Mouse (Mus musculus) bone marrow, adult 2 months (tissue): ENCODE data around the gene Crlf1. TPM values are rescaled to one million over a fixed set of nuclear protein-coding genes. Genes with fewer than 3 reads are reported as not detected.

ENCODE experiments used
- H3K27ac ChIP-seq: fragments of 200-500 bp; 2 replicates; pipeline ENCODE4 v1.5.1; 2012; ENCODE audit warnings: low read depth, mild to moderate bottlenecking, control low read depth, inconsistent platforms, low read length; ENCODE audit not compliant: control insufficient read depth, poor library complexity, insufficient read depth
- H3K4me1 ChIP-seq: fragments of 200-500 bp; 2 replicates; pipeline ENCODE4 v1.6.1; 2011; ENCODE audit warnings: low read length; ENCODE audit not compliant: control insufficient read depth, insufficient read depth
- H3K4me3 ChIP-seq: fragments of 200-500 bp; replicated peaks from 2 replicates; pipeline ENCODE3; 2011; ENCODE audit warnings: mild to moderate bottlenecking, low read depth, low read length, control low read depth; ENCODE audit not compliant: control insufficient read depth
- CTCF ChIP-seq: fragments of 200-500 bp; IDR thresholded peaks from 2 replicates; pipeline ENCODE4 v1.5.1; 2011; ENCODE audit warnings: low read length, control low read depth; ENCODE audit not compliant: control insufficient read depth, insufficient read depth
- POLR2A ChIP-seq: fragments of 200-500 bp; IDR thresholded peaks from 2 replicates; pipeline ENCODE4 v1.6.1; 2011; ENCODE audit warnings: low read depth, mild to moderate bottlenecking, control low read depth, low read length, borderline replicate concordance; ENCODE audit not compliant: control insufficient read depth
- WGBS: fragments of 180-500 bp; shearing (Covaris S2); methylation state at CpG from one replicate; pipeline ENCODE4 v1.1.7; 2018; 5-methylcytosine and 5-hydroxymethylcytosine counted together
- polyA plus RNA-seq: library from polyadenylated mRNA; stranded (reverse); fragments of >200 nt; gene quantifications from 2 replicates; pipeline ENCODE4 v1.2.4, GENCODE M21; 2011; ENCODE audit warnings: low replicate concordance; ENCODE audit not compliant: missing spikeins, insufficient read depth, insufficient read length

Gene Crlf1
- polyA plus RNA-seq, 1 experiment, result 5.5 TPM

GRCm38 (mm10) chr8:70466305-70466704 is 26.7 kb upstream of the Crlf1 start:
- Histone ChIP-seq H3K27ac (peak overlapping the region; percentile 22; the same call in 1 of the 2 replicates), H3K4me3 (no peak overlapping the region), H3K4me1 (no peaks in the 10 kb centered on the region)
- WGBS, result 82% methylated on average over 4 of the region's 4 CpGs
- TF ChIP-seq CTCF (no peak), POLR2A (no peak)

GRCm38 (mm10) chr8:70466771-70467170 is 26.2 kb upstream of the Crlf1 start:
- peak overlapping the region; percentile 22; the same call in 1 of the 2 replicates for H3K27ac ChIP-seq
- WGBS, result 91% methylated on average over 11 of the region's 11 CpGs
- H3K4me1 ChIP-seq, result no peaks in the 10 kb centered on the region
- TF ChIP-seq CTCF, result no peak
- no peak for TF ChIP-seq POLR2A
- no peak overlapping the region for H3K4me3 ChIP-seq

- Histone ChIP-seq H3K4me1 (no peaks in the 10 kb centered on the region), H3K27ac (no peak overlapping the region), H3K4me3 (no peak overlapping the region)
- 84% methylated on average over 5 of the region's 5 CpGs for WGBS
- no peak for TF ChIP-seq POLR2A
- TF ChIP-seq CTCF, result no peak
Measured at GRCm38 (mm10) chr8:70467229-70467725, 25.7 kb upstream of the Crlf1 start.

- H3K4me3 ChIP-seq, result no peak overlapping the region
- no peak for TF ChIP-seq CTCF
- TF ChIP-seq POLR2A, result no peak
- H3K27ac ChIP-seq, result no peak overlapping the region
- no peaks in the 10 kb centered on the region for H3K4me1 ChIP-seq
- WGBS, result 59% methylated on average over 1 of the region's 1 CpGs
Measured at GRCm38 (mm10) chr8:70467907-70468306, 25.1 kb upstream of the Crlf1 start.

DNA sequence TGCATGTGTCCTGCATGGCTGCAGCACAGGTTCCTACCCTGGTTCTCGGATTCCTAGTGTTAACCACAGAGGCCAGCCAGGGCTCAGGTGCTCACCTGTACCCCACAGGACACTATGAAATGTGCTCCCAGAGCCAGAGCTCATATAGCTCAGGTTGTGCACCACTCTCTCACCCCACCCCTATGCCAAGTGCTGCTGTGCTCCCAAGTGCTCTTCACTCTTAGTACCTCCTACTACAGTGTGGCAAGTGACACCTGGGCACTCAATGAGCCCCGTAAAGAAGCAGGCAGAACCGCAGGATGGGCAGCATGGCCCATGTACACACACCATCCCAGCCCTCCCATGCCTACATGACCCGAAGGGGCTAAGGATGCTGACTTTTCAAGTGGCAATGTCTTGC is 24.2 kb upstream of the Crlf1 start:
- TF ChIP-seq CTCF (no peak), POLR2A (no peak)
- Histone ChIP-seq H3K4me1 (no peaks in the 10 kb centered on the region), H3K27ac (no peak overlapping the region), H3K4me3 (no peak overlapping the region)
- WGBS, result 85% methylated on average over 4 of the region's 4 CpGs

- TF ChIP-seq CTCF, result no peak
- no peak for TF ChIP-seq POLR2A
- Histone ChIP-seq H3K4me3 (no peak overlapping the region), H3K27ac (no peak overlapping the region), H3K4me1 (no peaks in the 10 kb centered on the region)
- 37% methylated on average over 10 of the region's 10 CpGs for WGBS
Measured at GRCm38 (mm10) chr8:70469295-70469916, 23.6 kb upstream of the Crlf1 start.

- no peak overlapping the region for H3K4me3 ChIP-seq
- H3K4me1 ChIP-seq, result no peaks in the 10 kb centered on the region
- no peak for TF ChIP-seq CTCF
- TF ChIP-seq POLR2A, result no peak
- no peak overlapping the region for H3K27ac ChIP-seq
- 79% methylated on average over 2 of the region's 2 CpGs for WGBS
Measured at GRCm38 (mm10) chr8:70469938-70470337, 23.0 kb upstream of the Crlf1 start.

- WGBS, result 99% methylated on average over 7 of the region's 7 CpGs
- TF ChIP-seq CTCF, result no peak
- TF ChIP-seq POLR2A, result no peak
- no peak overlapping the region for H3K27ac ChIP-seq
- H3K4me3 ChIP-seq, result no peak overlapping the region
- no peaks in the 10 kb centered on the region for H3K4me1 ChIP-seq
Measured at GRCm38 (mm10) chr8:70471856-70472255, 21.1 kb upstream of the Crlf1 start.
